Mouse (Mus musculus) heart, embryonic 15.5 days (tissue): ENCODE measurements around the gene Rpl39. TPM values are rescaled to one million over a fixed set of nuclear protein-coding genes. Genes with fewer than 3 reads are reported as not detected.
"Not testable (repeated sequence)": the region's sequence is repeated elsewhere in the genome, so short reads cannot be mapped to it uniquely, and the experiment has no call there.

Experiments
- ATAC-seq: fragments of 200-750 bp; cut with Nextera tagmentation; replicated peaks from 2 replicates; pipeline ENCODE4 v1.8.0; 2017; ENCODE audit warnings: low read depth, moderate TSS enrichment; ENCODE audit not compliant: insufficient number of reproducible peaks, insufficient read depth, low FRiP score
- H3K27ac ChIP-seq: fragments of 300-500 bp; sonication (generic); 2 replicates; pipeline ENCODE4 v1.5.1; 2015; ENCODE audit warnings: mild to moderate bottlenecking, inconsistent platforms
- H3K27me3 ChIP-seq: fragments of 300-500 bp; sonication (generic); 2 replicates; pipeline ENCODE4 v1.6.1; 2015; ENCODE audit warnings: inconsistent platforms
- H3K36me3 ChIP-seq: fragments of 300-500 bp; sonication (generic); 2 replicates; pipeline ENCODE4 v1.6.1; 2015; ENCODE audit warnings: mild to moderate bottlenecking, inconsistent platforms
- H3K4me1 ChIP-seq: fragments of 300-500 bp; sonication (generic); replicated peaks from 2 replicates; pipeline ENCODE4 v1.6.1; 2015; ENCODE audit warnings: inconsistent platforms
- H3K4me2 ChIP-seq: fragments of 300-500 bp; sonication (generic); 2 replicates; pipeline ENCODE4 v1.6.1; 2015; ENCODE audit warnings: inconsistent platforms, mild to moderate bottlenecking, moderate library complexity
- H3K4me3 ChIP-seq: fragments of 300-500 bp; sonication (generic); 2 replicates; pipeline ENCODE4 v1.5.1; 2015; ENCODE audit warnings: mild to moderate bottlenecking, inconsistent platforms
- H3K9ac ChIP-seq: fragments of 300-500 bp; sonication (generic); 2 replicates; pipeline ENCODE4 v1.6.1; 2015; ENCODE audit warnings: mild to moderate bottlenecking, inconsistent platforms
- H3K9me3 ChIP-seq: fragments of 300-500 bp; sonication (generic); replicated peaks from 2 replicates; pipeline ENCODE4 v1.6.1; 2016; ENCODE audit warnings: inconsistent platforms
- WGBS: fragments of 180-500 bp; shearing (Covaris S2); methylation state at CpG from one replicate; pipeline ENCODE4 v1.1.7; 2015; ENCODE audit warnings: mixed read lengths; 5-methylcytosine and 5-hydroxymethylcytosine counted together
- polyA plus RNA-seq: library from polyadenylated mRNA; unstranded; fragments of >200 nt; fragmentation: Nextera tagmentation; extraction: Ambion mirVana; gene quantifications from 2 replicates; pipeline ENCODE4 v1.2.1, GENCODE M21; 2015

Rpl39 gene
- polyA plus RNA-seq, 1 experiment from 2014 or later, result 406 TPM

DNA sequence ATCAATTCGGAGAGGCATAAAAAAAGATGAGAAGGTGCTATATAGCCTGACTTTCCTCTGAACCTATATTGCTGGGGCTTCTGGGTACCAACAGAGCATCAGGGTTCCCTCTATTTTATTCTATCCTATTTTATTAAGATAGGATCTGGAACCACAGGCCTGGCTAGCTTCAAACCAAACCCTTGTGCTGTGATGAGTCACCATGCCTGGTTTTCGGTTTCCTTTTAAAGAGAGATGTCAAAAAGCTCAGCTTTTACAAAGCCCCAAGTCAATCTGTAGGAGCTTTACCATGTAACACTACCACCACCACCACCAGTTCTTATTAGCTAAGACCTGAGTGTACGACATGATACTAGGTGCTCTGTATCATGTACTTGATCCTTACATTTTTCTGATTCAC is 13.5 kb upstream of the Rpl39 start:
- Histone ChIP-seq H3K4me1 (no peaks in the 10 kb centered on the region), H3K27me3 (no peaks in the 10 kb centered on the region), H3K27ac (no peak overlapping the region), H3K4me3 (no peak overlapping the region), H3K9ac (no peak overlapping the region), H3K9me3 (no peaks in the 10 kb centered on the region), H3K4me2 (no peak overlapping the region), H3K36me3 (peaks cover 14% of the 10 kb centered on the region; the same call in 1 of the 2 replicates)
- ATAC-seq, result no peak
- WGBS, result 84% methylated on average over 3 of the region's 3 CpGs

- Histone ChIP-seq H3K4me2 (no peak overlapping the region), H3K36me3 (peaks cover 17% of the 10 kb centered on the region; the same call in 1 of the 2 replicates), H3K27ac (no peak overlapping the region), H3K4me1 (no peaks in the 10 kb centered on the region), H3K27me3 (no peaks in the 10 kb centered on the region), H3K9me3 (no peaks in the 10 kb centered on the region), H3K9ac (no peak overlapping the region), H3K4me3 (no peak overlapping the region)
- ATAC-seq, result no peak
- 87% methylated on average over 11 of the region's 11 CpGs for WGBS
Measured at GRCm38 (mm10) chrX:37095106-37095768, 10.0 kb upstream of the Rpl39 start.

- H3K4me3 ChIP-seq, result no peak overlapping the region
- H3K27me3 ChIP-seq, result no peaks in the 10 kb centered on the region
- 76% methylated on average over 3 of the region's 3 CpGs for WGBS
- no peaks in the 10 kb centered on the region for H3K4me1 ChIP-seq
- no peak overlapping the region for H3K4me2 ChIP-seq
- H3K36me3 ChIP-seq, result peaks cover 9% of the 10 kb centered on the region; the same call in 1 of the 2 replicates
- no peak overlapping the region for H3K9ac ChIP-seq
- H3K27ac ChIP-seq, result no peak overlapping the region
- H3K9me3 ChIP-seq, result no peaks in the 10 kb centered on the region
- no peak for ATAC-seq
Measured at GRCm38 (mm10) chrX:37091457-37091856, 6.3 kb upstream of the Rpl39 start.

DNA sequence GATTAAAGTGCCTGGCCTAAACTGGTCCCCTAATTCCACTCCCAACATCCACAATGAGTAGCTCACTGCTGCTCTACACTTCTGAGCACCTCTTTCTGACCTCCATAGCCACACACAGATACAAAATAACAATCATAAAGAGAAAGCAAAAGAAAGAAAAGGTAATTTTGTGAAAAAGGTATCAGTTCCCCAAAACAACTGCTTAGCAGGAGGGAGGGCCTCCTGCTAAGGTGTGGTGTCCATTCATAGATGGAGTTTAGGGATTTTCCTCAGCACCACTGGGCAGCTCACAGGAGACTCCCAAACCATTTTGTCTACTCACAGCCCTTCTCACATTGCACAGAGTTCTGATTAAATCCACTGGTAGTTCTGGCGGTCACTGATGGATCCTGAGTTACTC is 3.6 kb upstream of the Rpl39 start:
- no peaks in the 10 kb centered on the region for H3K4me1 ChIP-seq
- ATAC-seq, result no peak
- peaks cover 3% of the 10 kb centered on the region; the same call in 1 of the 2 replicates for H3K36me3 ChIP-seq
- no peak overlapping the region for H3K4me3 ChIP-seq
- H3K27ac ChIP-seq, result no peak overlapping the region
- no peak overlapping the region for H3K4me2 ChIP-seq
- no peak overlapping the region for H3K9ac ChIP-seq
- 73% methylated on average over 1 of the region's 1 CpGs for WGBS
- H3K9me3 ChIP-seq, result no peaks in the 10 kb centered on the region
- H3K27me3 ChIP-seq, result no peaks in the 10 kb centered on the region

GRCm38 (mm10) chrX:37085665-37086064 is 463 bp upstream of the Rpl39 start:
- peak overlapping the region; percentile 57 for H3K4me3 ChIP-seq
- peak overlapping the region; percentile 65 for H3K4me2 ChIP-seq
- no peaks in the 10 kb centered on the region; the same call in 1 of the 2 replicates for H3K4me1 ChIP-seq
- peak overlapping the region; percentile 52; the same call in 1 of the 2 replicates for H3K9ac ChIP-seq
- H3K27ac ChIP-seq, result peak overlapping the region; percentile 94
- no peaks in the 10 kb centered on the region for H3K9me3 ChIP-seq
- 0 out of 2 replicates have a peak, but pooled peaks cover 5% of the 10 kb centered on the region for H3K36me3 ChIP-seq
- WGBS, result 18% methylated on average over 9 of the region's 9 CpGs
- ATAC-seq, result 0 out of 2 replicates have a peak, but pooled peaks have one; percentile 2
- no peaks in the 10 kb centered on the region for H3K27me3 ChIP-seq

DNA sequence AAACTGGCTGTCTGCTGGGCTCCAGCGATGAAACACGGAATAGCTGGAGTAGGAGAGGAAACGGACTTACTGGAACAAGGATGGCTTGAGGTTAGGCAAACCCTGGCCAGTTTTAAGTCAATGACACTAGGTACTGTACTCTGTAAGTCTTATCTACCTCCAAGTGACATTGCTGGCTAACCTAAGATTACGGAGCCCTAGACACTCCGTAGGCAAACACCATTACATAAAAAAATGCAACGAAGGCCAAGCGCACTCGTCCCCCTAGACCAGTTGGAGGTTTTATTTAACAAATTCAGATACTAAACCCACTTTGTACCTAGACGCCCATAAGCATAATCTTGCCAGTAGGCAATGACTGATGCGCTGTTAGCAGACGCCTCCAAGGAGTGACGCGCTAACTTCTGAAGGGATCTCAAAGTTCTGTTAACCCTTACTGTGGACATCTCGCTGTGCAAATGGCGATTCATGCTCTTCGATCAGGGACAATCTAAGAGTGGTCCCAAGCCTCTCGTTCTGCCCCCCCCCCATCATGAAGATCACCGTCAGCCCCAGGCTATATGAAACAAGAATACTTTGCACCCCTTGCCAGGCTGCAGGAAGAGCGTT is 780 bp downstream of the Rpl39 start:
- no peaks in the 10 kb centered on the region for H3K9me3 ChIP-seq
- H3K27me3 ChIP-seq, result no peaks in the 10 kb centered on the region
- H3K27ac ChIP-seq, result peak overlapping the region; percentile 94
- H3K9ac ChIP-seq, result peak overlapping the region; percentile 67
- H3K4me2 ChIP-seq, result peak overlapping the region; percentile 65
- H3K36me3 ChIP-seq, result 0 out of 2 replicates have a peak, but pooled peaks cover 5% of the 10 kb centered on the region
- no peaks in the 10 kb centered on the region; the same call in 1 of the 2 replicates for H3K4me1 ChIP-seq
- H3K4me3 ChIP-seq, result peak overlapping the region; percentile 57
- no peak for ATAC-seq
- WGBS, result 10% methylated on average over 19 of the region's 19 CpGs

DNA sequence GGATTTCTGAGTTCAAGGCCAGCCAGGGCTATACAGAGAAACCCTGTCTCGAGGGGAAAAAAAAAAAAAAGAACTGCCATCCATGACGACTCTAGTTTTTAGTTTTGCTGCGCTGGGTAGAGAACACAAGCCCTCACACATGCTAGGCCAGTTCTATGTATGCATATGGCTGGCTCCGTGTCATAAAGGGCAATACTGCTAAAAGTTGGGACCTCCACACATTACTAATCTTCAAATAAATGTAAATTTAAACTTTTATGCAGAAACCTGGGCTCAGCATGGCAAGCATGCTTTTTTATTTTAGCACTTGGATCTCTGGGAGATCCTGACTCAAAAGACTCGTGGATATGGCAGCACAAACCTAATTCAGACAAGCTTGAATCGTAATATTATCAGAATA is 4.0 kb downstream of the Rpl39 start:
- no peak for ATAC-seq
- no peak overlapping the region for H3K9ac ChIP-seq
- H3K36me3 ChIP-seq, result 0 out of 2 replicates have a peak, but pooled peaks cover 5% of the 10 kb centered on the region
- no peak overlapping the region for H3K27ac ChIP-seq
- no peak overlapping the region for H3K4me3 ChIP-seq
- H3K4me2 ChIP-seq, result no peak overlapping the region
- no peaks in the 10 kb centered on the region for H3K9me3 ChIP-seq
- WGBS, result 53% methylated on average over 6 of the region's 6 CpGs
- no peaks in the 10 kb centered on the region; the same call in 1 of the 2 replicates for H3K4me1 ChIP-seq
- no peaks in the 10 kb centered on the region for H3K27me3 ChIP-seq

DNA sequence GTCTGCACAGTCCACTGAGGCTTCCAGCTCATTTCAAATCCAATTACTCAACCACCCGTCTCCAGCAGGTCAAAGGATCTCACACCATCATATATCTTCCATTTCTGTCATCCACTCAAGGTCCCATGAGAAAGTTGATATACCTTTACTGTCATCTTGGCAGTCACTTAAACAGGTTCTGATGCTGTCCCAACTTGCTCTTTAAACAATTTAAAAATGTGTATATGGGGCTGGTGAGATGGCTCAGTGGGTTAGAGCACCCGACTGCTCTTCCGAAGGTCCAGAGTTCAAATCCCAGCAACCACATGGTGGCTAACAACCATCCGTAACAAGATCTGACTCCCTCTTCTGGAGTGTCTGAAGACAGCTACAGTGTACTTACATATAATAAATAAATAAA is 4.9 kb downstream of the Rpl39 start:
- H3K4me1 ChIP-seq, H3K4me2 ChIP-seq, ATAC-seq, H3K9ac ChIP-seq, H3K9me3 ChIP-seq, H3K4me3 ChIP-seq, H3K27me3 ChIP-seq, H3K36me3 ChIP-seq, H3K27ac ChIP-seq: not testable (repeated sequence)
- WGBS, result 62% methylated on average over 4 of the region's 4 CpGs

DNA sequence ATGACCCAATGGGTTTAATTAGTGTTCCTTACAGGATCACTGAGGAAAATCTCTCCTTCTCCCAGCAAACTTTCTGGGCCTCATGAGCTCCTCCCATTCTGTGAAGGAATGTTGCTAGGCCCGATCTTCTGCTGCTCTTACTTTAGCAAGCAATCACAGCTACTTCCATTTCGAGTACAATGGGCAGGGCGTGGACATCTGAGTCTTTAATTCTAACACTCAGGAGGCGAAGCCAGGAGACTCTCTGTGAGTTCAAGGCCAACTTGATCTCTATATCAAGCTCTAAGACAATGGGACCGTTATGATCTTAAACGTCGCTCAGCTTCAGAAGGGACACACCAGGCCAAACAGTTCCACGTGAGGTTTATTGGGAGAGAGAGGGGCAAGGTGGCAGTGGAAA is 8.6 kb downstream of the Rpl39 start:
- H3K4me2 ChIP-seq, result no peak overlapping the region
- no peak overlapping the region for H3K27ac ChIP-seq
- WGBS, result 66% methylated on average over 8 of the region's 8 CpGs
- H3K9ac ChIP-seq, result no peak overlapping the region
- H3K36me3 ChIP-seq, result no peaks in the 10 kb centered on the region
- no peak overlapping the region for H3K4me3 ChIP-seq
- no peaks in the 10 kb centered on the region for H3K27me3 ChIP-seq
- no peaks in the 10 kb centered on the region for H3K9me3 ChIP-seq
- ATAC-seq, result no peak
- H3K4me1 ChIP-seq, result no peaks in the 10 kb centered on the region

- Histone ChIP-seq H3K4me2 (no peak overlapping the region), H3K9ac (no peak overlapping the region), H3K4me1 (no peaks in the 10 kb centered on the region), H3K36me3 (no peaks in the 10 kb centered on the region), H3K9me3 (no peaks in the 10 kb centered on the region), H3K27me3 (no peaks in the 10 kb centered on the region), H3K27ac (no peak overlapping the region), H3K4me3 (no peak overlapping the region)
- no peak for ATAC-seq
- WGBS, result 34% methylated on average over 9 of the region's 9 CpGs
Measured at GRCm38 (mm10) chrX:37074262-37074892, 10.8 kb downstream of the Rpl39 start.

DNA sequence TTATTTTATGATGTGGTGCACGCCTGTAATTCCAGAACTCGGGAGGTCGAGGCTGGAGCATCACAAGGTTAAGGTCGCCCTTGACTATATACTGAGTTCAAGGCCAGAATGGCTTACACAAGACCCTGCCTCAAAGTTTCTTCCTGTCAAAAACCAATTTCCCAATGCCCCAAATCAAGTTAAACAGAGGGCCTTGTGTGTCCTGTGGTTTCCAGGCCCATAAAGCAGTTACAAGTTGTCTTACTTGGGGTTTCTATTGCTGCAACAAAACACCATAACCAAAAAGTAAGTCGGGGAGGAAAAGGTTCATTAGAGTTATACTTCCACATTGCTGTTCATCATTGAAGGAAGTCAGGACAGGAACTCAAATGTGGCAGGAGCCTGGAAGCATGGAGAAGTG is 16.4 kb downstream of the Rpl39 start:
- ATAC-seq, result no peak
- no peaks in the 10 kb centered on the region for H3K9me3 ChIP-seq
- no peak overlapping the region for H3K9ac ChIP-seq
- H3K4me1 ChIP-seq, result no peaks in the 10 kb centered on the region
- no peaks in the 10 kb centered on the region for H3K36me3 ChIP-seq
- no peak overlapping the region for H3K4me3 ChIP-seq
- H3K4me2 ChIP-seq, result no peak overlapping the region
- H3K27me3 ChIP-seq, result no peaks in the 10 kb centered on the region
- 85% methylated on average over 5 of the region's 5 CpGs for WGBS
- H3K27ac ChIP-seq, result no peak overlapping the region
